Mouse (Mus musculus) MEL (cell line): ENCODE data around the gene Gnl1. TPM values are rescaled to one million over a fixed set of nuclear protein-coding genes. Genes with fewer than 3 reads are reported as not detected.

Experiments
- DNase-seq: peaks from one replicate; pipeline ENCODE4 v3.0.0; 2011; ENCODE audit warnings: low read depth, low spot score
- H3K27ac ChIP-seq: 2 replicates; pipeline ENCODE4 v1.5.1; 2012; ENCODE audit warnings: low read depth, mild to moderate bottlenecking, control low read depth, low read length, moderate library complexity; ENCODE audit not compliant: control insufficient read depth
- H3K27me3 ChIP-seq, 2 experiments: fragments of 150-350 bp in 1 of 2; sonication (generic) in 1 of 2; 2 replicates each; pipeline ENCODE4 v1.6.1; 2012; ENCODE audit warnings: low read length in 2 of 2, mild to moderate bottlenecking in 2 of 2, improper control_type of control experiment in 1 of 2, moderate library complexity in 1 of 2; ENCODE audit not compliant: insufficient read depth in 2 of 2, control insufficient read depth in 1 of 2
- H3K36me3 ChIP-seq, 2 experiments: 2 replicates each; pipeline ENCODE4 v1.6.1; 2012 to 2014; ENCODE audit warnings: low read length in 2 of 2, improper control_type of control experiment in 1 of 2, inconsistent platforms in 1 of 2, mild to moderate bottlenecking in 1 of 2; ENCODE audit not compliant: insufficient read depth in 2 of 2, control insufficient read depth in 1 of 2
- H3K4me1 ChIP-seq, 2 experiments: fragments of 150-350 bp in 1 of 2; sonication (generic) in 1 of 2; 2 replicates each; pipeline ENCODE4 v1.6.1; 2012; ENCODE audit warnings: low read length in 2 of 2, improper control_type of control experiment in 1 of 2, mild to moderate bottlenecking in 1 of 2; ENCODE audit not compliant: insufficient read depth in 2 of 2, control insufficient read depth in 1 of 2
- H3K4me3 ChIP-seq, 2 experiments: fragments of 150-350 bp in 1 of 2; sonication (generic) in 1 of 2; 2 replicates each; pipeline ENCODE4 v1.5.1; 2012; ENCODE audit warnings: low read depth in 2 of 2, low read length in 2 of 2, mild to moderate bottlenecking in 2 of 2, moderate library complexity in 2 of 2, control low read depth in 1 of 2, improper control_type of control experiment in 1 of 2; ENCODE audit not compliant: control insufficient read depth in 1 of 2, insufficient read depth in 1 of 2
- H3K79me2 ChIP-seq: 2 replicates; pipeline ENCODE4 v1.6.1; 2012; ENCODE audit warnings: mild to moderate bottlenecking, low read length, moderate library complexity; ENCODE audit not compliant: control insufficient read depth, poor library complexity, insufficient read depth
- H3K9ac ChIP-seq: 2 replicates; pipeline ENCODE4 v1.6.1; 2012; ENCODE audit warnings: low read depth, mild to moderate bottlenecking, control low read depth, low read length, moderate library complexity; ENCODE audit not compliant: control insufficient read depth, poor library complexity, severe bottlenecking
- H3K9me3 ChIP-seq: fragments of 150-350 bp; sonication (generic); replicated peaks from 2 replicates; pipeline ENCODE4 v1.6.1; 2012; ENCODE audit warnings: mild to moderate bottlenecking, low read length, improper control_type of control experiment, moderate library complexity; ENCODE audit not compliant: insufficient read depth
- CHD1 ChIP-seq: IDR thresholded peaks from 2 replicates; pipeline ENCODE4 v1.6.1; 2012; ENCODE audit warnings: low read depth, mild to moderate bottlenecking, inconsistent platforms, low read length, improper control_type of control experiment
- CTCF ChIP-seq, 3 experiments: IDR thresholded peaks in 2 of 3; conservative IDR thresholded peaks in 1 of 3; 2 replicates each; pipeline ENCODE4 v1.5.1; 2011 to 2012; ENCODE audit warnings: low read length in 3 of 3, low read depth in 2 of 3, mild to moderate bottlenecking in 2 of 3, improper control_type of control experiment in 1 of 3, inconsistent platforms in 1 of 3, mixed read lengths in 1 of 3, moderate library complexity in 1 of 3; ENCODE audit not compliant: control insufficient read depth in 1 of 3, insufficient read depth in 1 of 3, poor library complexity in 1 of 3, severe bottlenecking in 1 of 3
- E2F4 ChIP-seq: IDR thresholded peaks from 2 replicates; pipeline ENCODE4 v1.6.1; 2011; ENCODE audit warnings: low read depth, low read length, improper control_type of control experiment, borderline replicate concordance
- EP300 ChIP-seq, 2 experiments: IDR thresholded peaks; 2 replicates each; pipeline ENCODE4 v1.6.1; 2011; ENCODE audit warnings: improper control_type of control experiment in 2 of 2, low read length in 2 of 2, low read depth in 1 of 2, mild to moderate bottlenecking in 1 of 2
- ETS1 ChIP-seq: IDR thresholded peaks from 2 replicates; pipeline ENCODE4 v1.6.1; 2012; ENCODE audit warnings: low read depth, mild to moderate bottlenecking, inconsistent platforms, low read length, improper control_type of control experiment, moderate library complexity
- GABPA ChIP-seq: IDR thresholded peaks from 2 replicates; pipeline ENCODE4 v1.6.1; 2012; ENCODE audit warnings: low read depth, mild to moderate bottlenecking, inconsistent platforms, low read length, improper control_type of control experiment, moderate library complexity
- GATA1 ChIP-seq: IDR thresholded peaks from 2 replicates; pipeline ENCODE4 v1.6.1; 2011; ENCODE audit warnings: low read depth, low read length, improper control_type of control experiment
- MAX ChIP-seq: IDR thresholded peaks from 2 replicates; pipeline ENCODE4 v1.6.1; 2011; ENCODE audit warnings: low read length, improper control_type of control experiment
- NELFE ChIP-seq: IDR thresholded peaks from 2 replicates; pipeline ENCODE4 v1.6.1; 2011; ENCODE audit warnings: low read depth, low read length, improper control_type of control experiment
- NRF1 ChIP-seq: IDR thresholded peaks from 2 replicates; pipeline ENCODE4 v1.6.1; 2014; ENCODE audit warnings: low read depth, mild to moderate bottlenecking, inconsistent platforms, low read length, improper control_type of control experiment, moderate library complexity; ENCODE audit not compliant: poor library complexity, insufficient read depth, severe bottlenecking
- POLR2AphosphoS2 ChIP-seq: IDR thresholded peaks from 2 replicates; pipeline ENCODE4 v1.6.1; 2011; ENCODE audit warnings: low read length, improper control_type of control experiment
- RAD21 ChIP-seq: IDR thresholded peaks from 2 replicates; pipeline ENCODE4 v1.6.1; 2011; ENCODE audit warnings: mild to moderate bottlenecking, low read depth, low read length, improper control_type of control experiment
- RCOR1 ChIP-seq: IDR thresholded peaks from 2 replicates; pipeline ENCODE4 v1.6.1; 2012; ENCODE audit warnings: low read depth, mild to moderate bottlenecking, inconsistent platforms, low read length, improper control_type of control experiment
- SIN3A ChIP-seq: IDR thresholded peaks from 2 replicates; pipeline ENCODE4 v1.6.1; 2012; ENCODE audit warnings: low read length, improper control_type of control experiment, inconsistent platforms
- SMC3 ChIP-seq: IDR thresholded peaks from 2 replicates; pipeline ENCODE4 v1.6.1; 2011; ENCODE audit warnings: low read depth, low read length, improper control_type of control experiment
- TAL1 ChIP-seq: IDR thresholded peaks from 2 replicates; pipeline ENCODE4 v1.6.1; 2012; ENCODE audit warnings: mild to moderate bottlenecking, inconsistent platforms, low read length, moderate library complexity, mixed read lengths
- TCF12 ChIP-seq: IDR thresholded peaks from 2 replicates; pipeline ENCODE4 v1.6.1; 2014; ENCODE audit warnings: low read depth, mild to moderate bottlenecking, inconsistent platforms, low read length, improper control_type of control experiment, moderate library complexity
- UBTF ChIP-seq: IDR thresholded peaks from 2 replicates; pipeline ENCODE4 v1.6.1; 2012; ENCODE audit warnings: low read depth, mild to moderate bottlenecking, inconsistent platforms, low read length, improper control_type of control experiment, moderate library complexity, borderline replicate concordance; ENCODE audit not compliant: insufficient read depth
- ZKSCAN1 ChIP-seq: IDR thresholded peaks from 2 replicates; pipeline ENCODE4 v1.6.1; 2012; ENCODE audit warnings: low read depth, mild to moderate bottlenecking, inconsistent platforms, low read length, improper control_type of control experiment, moderate library complexity
- ZMIZ1 ChIP-seq: IDR thresholded peaks from 2 replicates; pipeline ENCODE4 v1.6.1; 2012; ENCODE audit warnings: low read depth, mild to moderate bottlenecking, inconsistent platforms, low read length, improper control_type of control experiment, moderate library complexity
- polyA plus RNA-seq, 2 experiments: library from polyadenylated mRNA; stranded (reverse) in 1 of 2; unstranded in 1 of 2; fragments of >175 nt in 1 of 2; fragments of >200 nt in 1 of 2; gene quantifications; 2 replicates each; pipeline versions ENCODE4 v1.2.1 to v1.2.4; 2012; ENCODE audit warnings: low replicate concordance in 2 of 2, low read depth in 1 of 2; ENCODE audit not compliant: insufficient read length in 2 of 2, insufficient read depth in 1 of 2, missing spikeins in 1 of 2
- total RNA-seq: library from RNA; depleted of rRNA; stranded (reverse); fragments of 300-350 nt; gene quantifications from 2 replicates; pipeline ENCODE4 v1.2.3, GENCODE M21; 2012

Gnl1 gene
- total and polyA plus RNA-seq, 3 experiments = 57.1 to 98.5 TPM; not detected in 1

DNA sequence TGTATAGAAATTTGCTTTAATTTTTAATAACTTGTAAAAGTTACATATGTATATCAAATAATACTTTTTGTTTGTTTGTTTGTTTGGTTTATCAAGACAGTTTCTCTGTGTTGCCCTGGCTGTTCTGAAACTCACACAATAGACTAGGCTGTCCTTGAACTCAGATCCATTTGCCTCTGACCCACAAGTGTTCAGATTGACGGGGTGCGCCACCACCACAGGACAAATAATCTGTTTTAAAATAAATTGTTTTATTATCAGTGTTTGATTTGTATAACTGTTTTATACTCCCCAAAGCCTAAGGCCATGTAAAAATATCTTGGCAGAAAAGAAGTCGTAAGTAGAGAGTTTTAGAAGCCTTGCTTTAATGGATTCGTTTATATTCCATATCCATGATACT, 48.0 kb downstream of the Gnl1 start:
- Histone ChIP-seq H3K27ac (no peak overlapping the region), H3K4me1 (peaks cover 36 to 50% of the 10 kb centered on the region in 2 experiments), H3K79me2 (peaks cover 56% of the 10 kb centered on the region), H3K9ac (no peak overlapping the region), H3K27me3 (no peaks in the 10 kb centered on the region), H3K4me3 (no peak overlapping the region), H3K36me3 (peaks cover 2 to 48% of the 10 kb centered on the region in 2 experiments; a peak in 3 of 4 replicates), H3K9me3 (no peaks in the 10 kb centered on the region)
- no peak for DNase-seq
- TF ChIP-seq TCF12 (no peak), EP300 (IDR thresholded peaks at IDR 0.05; ENCODE audit: low read depth in 1 of 2, low read length in 2 of 2) (no peak), UBTF (no peak), MAX (no peak), ZMIZ1 (no peak), E2F4 (no peak), NRF1 (no peak), CHD1 (no peak), CTCF (IDR thresholded peaks at IDR 0.05 in 2 of 3, conservative IDR thresholded peaks at IDR 0.05 in 1 of 3; ENCODE audit: control insufficient read depth in 1 of 3, insufficient read depth in 1 of 3, low read depth in 2 of 3, low read length in 3 of 3, poor library complexity in 1 of 3, severe bottlenecking in 1 of 3) (no peak), SMC3 (no peak), POLR2AphosphoS2 (no peak)

DNA sequence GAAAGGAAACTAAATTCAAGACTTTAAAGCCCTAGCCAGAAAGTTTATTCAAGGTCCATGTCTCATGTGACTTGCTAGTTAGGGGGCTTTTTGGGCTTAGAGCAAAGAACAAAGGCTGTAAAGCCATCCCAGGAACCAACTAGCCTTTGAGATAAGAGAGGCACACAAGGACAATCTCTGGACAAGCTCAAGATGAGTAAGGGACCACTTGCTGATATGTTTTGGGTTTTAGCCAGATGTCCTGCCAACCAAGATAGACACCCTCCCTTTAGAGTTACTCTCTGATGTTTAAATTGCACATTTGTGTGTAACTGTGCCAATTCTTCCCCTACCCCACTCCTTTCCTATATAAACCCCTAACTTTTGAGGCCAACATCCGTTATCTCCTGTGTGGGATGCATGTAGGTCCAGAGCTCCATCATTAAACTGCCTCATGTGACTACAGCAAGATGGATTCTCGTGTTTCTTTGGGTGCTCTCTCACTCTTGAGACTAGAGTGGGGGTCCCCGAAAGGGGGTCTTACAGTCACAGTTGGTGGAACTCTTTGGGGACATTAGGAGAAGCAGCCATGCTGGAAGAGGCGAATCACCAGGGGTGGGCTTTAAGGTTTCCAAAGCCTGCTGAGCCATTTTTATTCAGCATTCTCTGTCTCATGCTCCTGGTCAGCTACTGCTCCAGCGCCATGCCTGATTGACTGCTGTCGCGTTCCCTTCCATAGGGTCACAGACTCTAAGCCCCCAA, 49.4 kb downstream of the Gnl1 start:
- no peaks in the 10 kb centered on the region for H3K9me3 ChIP-seq

More for the DNA sequence above, 49.4 kb downstream of the Gnl1 start:
- Histone ChIP-seq H3K27ac (peak overlapping the region; percentile 51), H3K36me3 (peaks cover 2 to 38% of the 10 kb centered on the region in 2 experiments; a peak in 3 of 4 replicates), H3K79me2 (peaks cover 45% of the 10 kb centered on the region), H3K4me1 (peaks cover 24 to 38% of the 10 kb centered on the region in 2 experiments), H3K4me3 (no peak overlapping the region), H3K27me3 (no peaks in the 10 kb centered on the region), H3K9ac (no peak overlapping the region)
- TF ChIP-seq RAD21 (no peak), SIN3A (0 out of 2 replicates have a peak, but pooled peaks have one; percentile 20), TAL1 (peak; percentile 50), ZKSCAN1 (no peak), EP300 (IDR thresholded peaks at IDR 0.05; ENCODE audit: low read depth in 1 of 2, low read length in 2 of 2) (peak in 1 of 2 experiments; percentile 58; a peak in 3 of 4 replicates), TCF12 (peak; percentile 30; the same call in 1 of the 2 replicates), GABPA (no peak), ETS1 (0 out of 2 replicates have a peak, but pooled peaks have one; percentile 19), RCOR1 (no peak), GATA1 (peak; percentile 54), POLR2AphosphoS2 (no peak), NELFE (0 out of 2 replicates have a peak, but pooled peaks have one; percentile 4)
- DNase-seq = peak; percentile 43
